Mouse (Mus musculus): ENCODE data around the gene Zbtb46. TPM values are rescaled to one million over a fixed set of nuclear protein-coding genes. Genes with fewer than 3 reads are reported as not detected.

The Zbtb46 gene
- polyA plus RNA-seq, 1 experiment from 2014 or later: 19.1 TPM

- Histone ChIP-seq H3K36me3 (ENCODE audit: control insufficient read depth, insufficient read depth, low read length) (peaks cover 33% of the 10 kb centered on the region), H3K27ac (ENCODE audit: low read depth, low read length) (no peak overlapping the region), H3K4me2 (ENCODE audit: low read length) (no peak overlapping the region), H3K4me3 (ENCODE audit: low read length) (no peak overlapping the region), H3K9me3 (ENCODE audit: control insufficient read depth, low read length) (no peaks in the 10 kb centered on the region), H3K27me3 (replicated peaks; ENCODE audit: control insufficient read depth, insufficient read depth, low read length) (no peaks in the 10 kb centered on the region), H3K9ac (ENCODE audit: low read depth, low read length) (no peak overlapping the region), H3K4me1 (ENCODE audit: control insufficient read depth, insufficient read depth, low read depth, low read length) (peaks cover 7% of the 10 kb centered on the region; the same call in 1 of the 2 replicates)
- 85% methylated on average over 6 of the region's 6 CpGs for WGBS
- no peak for ATAC-seq
Measured at GRCm38 (mm10) chr2:181381631-181382306, 77.5 kb downstream of the Zbtb46 start.

GRCm38 (mm10) chr2:181381107-181381506, 78.1 kb downstream of the Zbtb46 start:
- no peak overlapping the region for H3K9ac ChIP-seq (ENCODE audit: low read depth, low read length)
- H3K36me3 ChIP-seq (ENCODE audit: control insufficient read depth, insufficient read depth, low read length): peaks cover 33% of the 10 kb centered on the region
- ATAC-seq: no peak
- peaks cover 7% of the 10 kb centered on the region; the same call in 1 of the 2 replicates for H3K4me1 ChIP-seq (ENCODE audit: control insufficient read depth, insufficient read depth, low read depth, low read length)
- no peak overlapping the region for H3K27ac ChIP-seq (ENCODE audit: low read depth, low read length)
- WGBS: 90% methylated on average over 5 of the region's 5 CpGs
- no peaks in the 10 kb centered on the region for H3K27me3 ChIP-seq (replicated peaks; ENCODE audit: control insufficient read depth, insufficient read depth, low read length)
- H3K9me3 ChIP-seq (ENCODE audit: control insufficient read depth, low read length): no peaks in the 10 kb centered on the region
- no peak overlapping the region for H3K4me3 ChIP-seq (ENCODE audit: low read length)
- H3K4me2 ChIP-seq (ENCODE audit: low read length): no peak overlapping the region

DNA sequence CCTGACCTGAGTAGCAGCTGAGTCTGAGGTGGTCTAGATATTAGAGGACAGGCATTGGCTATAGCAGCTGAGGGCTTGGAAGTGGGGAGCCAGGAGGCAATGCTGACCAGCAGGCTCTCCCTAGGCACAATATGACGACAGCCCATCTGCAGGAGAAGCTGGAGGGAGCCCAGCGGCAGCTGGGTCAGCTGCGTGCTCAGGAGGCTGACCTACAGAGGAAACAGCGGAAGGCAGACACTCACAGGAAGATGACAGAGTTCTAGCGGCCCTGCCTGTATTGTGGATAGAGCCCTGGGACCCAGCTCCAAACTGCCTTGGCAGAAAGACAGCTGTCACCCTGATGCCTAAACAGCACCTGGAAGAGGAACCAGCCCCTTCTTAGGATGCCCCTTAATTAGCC, 79.0 kb downstream of the Zbtb46 start:
- Histone ChIP-seq H3K27me3 (replicated peaks; ENCODE audit: control insufficient read depth, insufficient read depth, low read length) (no peaks in the 10 kb centered on the region), H3K4me1 (ENCODE audit: control insufficient read depth, insufficient read depth, low read depth, low read length) (peaks cover 5% of the 10 kb centered on the region; the same call in 1 of the 2 replicates), H3K36me3 (ENCODE audit: control insufficient read depth, insufficient read depth, low read length) (peaks cover 33% of the 10 kb centered on the region), H3K4me3 (ENCODE audit: low read length) (no peak overlapping the region), H3K9ac (ENCODE audit: low read depth, low read length) (no peak overlapping the region), H3K9me3 (ENCODE audit: control insufficient read depth, low read length) (no peaks in the 10 kb centered on the region), H3K4me2 (ENCODE audit: low read length) (no peak overlapping the region), H3K27ac (ENCODE audit: low read depth, low read length) (no peak overlapping the region)
- ATAC-seq: no peak
- WGBS: 83% methylated on average over 5 of the region's 5 CpGs

DNA sequence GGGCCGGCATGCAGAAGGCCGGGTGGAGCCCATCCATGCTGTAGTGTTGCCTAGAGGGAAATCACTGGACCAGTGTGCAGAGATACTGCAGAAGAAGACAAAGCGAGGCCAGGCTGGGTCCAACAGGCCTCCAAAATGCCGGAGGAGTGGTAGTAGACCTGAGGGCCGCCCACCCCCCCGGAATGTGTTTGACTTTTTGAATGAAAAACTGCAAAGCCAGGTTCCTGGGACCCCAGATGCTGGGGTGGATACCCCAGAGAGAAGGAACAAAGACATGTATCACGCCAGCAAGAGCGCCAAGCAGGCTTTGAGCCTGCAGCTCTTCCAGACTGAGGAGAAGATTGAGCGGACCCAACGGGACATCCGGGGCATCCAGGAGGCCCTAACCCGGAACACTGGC, 79.4 kb downstream of the Zbtb46 start, which contains the start of gene Lime1:
Gene Lime1, plus strand, starts transcription at position 301 of the 400 bp plus-strand sequence.
- Histone ChIP-seq H3K4me3 (ENCODE audit: low read length) (no peak within 1 kb of the TSS), H3K9ac (ENCODE audit: low read depth, low read length) (no peak within 1 kb of the TSS), H3K36me3 (ENCODE audit: control insufficient read depth, insufficient read depth, low read length) (peaks cover 33% of the 10 kb centered on the region), H3K9me3 (ENCODE audit: control insufficient read depth, low read length) (no peaks in the 10 kb centered on the region), H3K4me1 (ENCODE audit: control insufficient read depth, insufficient read depth, low read depth, low read length) (peaks cover under 1% of the 10 kb centered on the region; the same call in 1 of the 2 replicates), H3K27ac (ENCODE audit: low read depth, low read length) (no peak within 1 kb of the TSS), H3K27me3 (replicated peaks; ENCODE audit: control insufficient read depth, insufficient read depth, low read length) (no peaks in the 10 kb centered on the region), H3K4me2 (ENCODE audit: low read length) (no peak within 1 kb of the TSS)
- no peak for ATAC-seq
- 95% methylated on average over 12 of the region's 12 CpGs for WGBS

- Histone ChIP-seq H3K4me3 (ENCODE audit: low read length) (no peak overlapping the region), H3K9ac (ENCODE audit: low read depth, low read length) (no peak overlapping the region), H3K9me3 (ENCODE audit: control insufficient read depth, low read length) (no peaks in the 10 kb centered on the region), H3K4me2 (ENCODE audit: low read length) (no peak overlapping the region), H3K36me3 (ENCODE audit: control insufficient read depth, insufficient read depth, low read length) (peaks cover 33% of the 10 kb centered on the region), H3K27ac (ENCODE audit: low read depth, low read length) (no peak overlapping the region), H3K27me3 (replicated peaks; ENCODE audit: control insufficient read depth, insufficient read depth, low read length) (no peaks in the 10 kb centered on the region), H3K4me1 (ENCODE audit: control insufficient read depth, insufficient read depth, low read depth, low read length) (no peaks in the 10 kb centered on the region)
- WGBS: 93% methylated on average over 5 of the region's 5 CpGs
- no peak for ATAC-seq
Measured at GRCm38 (mm10) chr2:181378701-181379100, 80.5 kb downstream of the Zbtb46 start.

DNA sequence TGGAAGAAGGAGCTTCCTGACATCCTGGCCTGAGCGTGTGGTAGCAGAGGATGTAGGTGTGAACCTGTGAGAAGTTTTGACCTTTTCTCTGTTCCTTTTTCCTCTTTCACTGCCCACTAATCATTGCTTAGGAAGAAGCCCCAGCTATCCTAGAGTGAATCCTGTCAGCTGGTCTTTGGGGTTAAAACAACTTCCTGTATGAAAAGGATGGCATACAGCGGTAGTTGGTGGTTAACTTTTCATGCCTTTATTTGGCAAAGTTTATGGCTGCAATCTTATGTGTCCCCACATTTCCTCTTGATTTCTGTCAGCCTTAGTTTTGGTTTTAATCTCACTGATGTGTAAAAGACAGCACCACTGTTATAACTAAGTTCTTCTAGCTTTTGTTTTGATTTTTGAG, 82.0 kb downstream of the Zbtb46 start:
- Histone ChIP-seq H3K27me3 (replicated peaks; ENCODE audit: control insufficient read depth, insufficient read depth, low read length) (no peaks in the 10 kb centered on the region), H3K9me3 (ENCODE audit: control insufficient read depth, low read length) (no peaks in the 10 kb centered on the region), H3K9ac (ENCODE audit: low read depth, low read length) (no peak overlapping the region), H3K27ac (ENCODE audit: low read depth, low read length) (no peak overlapping the region), H3K4me3 (ENCODE audit: low read length) (no peak overlapping the region), H3K36me3 (ENCODE audit: control insufficient read depth, insufficient read depth, low read length) (peaks cover 22% of the 10 kb centered on the region), H3K4me2 (ENCODE audit: low read length) (no peak overlapping the region), H3K4me1 (ENCODE audit: control insufficient read depth, insufficient read depth, low read depth, low read length) (no peaks in the 10 kb centered on the region)
- 91% methylated on average over 2 of the region's 2 CpGs for WGBS
- no peak for ATAC-seq

- Histone ChIP-seq H3K4me2 (ENCODE audit: low read length) (no peak overlapping the region), H3K4me1 (ENCODE audit: control insufficient read depth, insufficient read depth, low read depth, low read length) (no peaks in the 10 kb centered on the region), H3K27ac (ENCODE audit: low read depth, low read length) (no peak overlapping the region), H3K27me3 (replicated peaks; ENCODE audit: control insufficient read depth, insufficient read depth, low read length) (no peaks in the 10 kb centered on the region), H3K9ac (ENCODE audit: low read depth, low read length) (no peak overlapping the region), H3K36me3 (ENCODE audit: control insufficient read depth, insufficient read depth, low read length) (peaks cover 20% of the 10 kb centered on the region), H3K9me3 (ENCODE audit: control insufficient read depth, low read length) (no peaks in the 10 kb centered on the region), H3K4me3 (ENCODE audit: low read length) (no peak overlapping the region)
- no peak for ATAC-seq
- WGBS: 96% methylated on average over 2 of the region's 2 CpGs
Measured at GRCm38 (mm10) chr2:181375787-181376186, 83.4 kb downstream of the Zbtb46 start.

- H3K9me3 ChIP-seq (ENCODE audit: control insufficient read depth, low read length): no peaks in the 10 kb centered on the region
- H3K4me2 ChIP-seq (ENCODE audit: low read length): no peak overlapping the region
- no peaks in the 10 kb centered on the region for H3K27me3 ChIP-seq (replicated peaks; ENCODE audit: control insufficient read depth, insufficient read depth, low read length)
- H3K9ac ChIP-seq (ENCODE audit: low read depth, low read length): no peak overlapping the region
- peaks cover 21% of the 10 kb centered on the region for H3K4me1 ChIP-seq (ENCODE audit: control insufficient read depth, insufficient read depth, low read depth, low read length)
- 0 out of 2 replicates have a peak, but pooled peaks cover 4% of the 10 kb centered on the region for H3K36me3 ChIP-seq (ENCODE audit: control insufficient read depth, insufficient read depth, low read length)
- no peak overlapping the region for H3K27ac ChIP-seq (ENCODE audit: low read depth, low read length)
- WGBS: 98% methylated on average over 5 of the region's 5 CpGs
- no peak for ATAC-seq
- H3K4me3 ChIP-seq (ENCODE audit: low read length): no peak overlapping the region
Measured at GRCm38 (mm10) chr2:181370001-181370400, 89.2 kb downstream of the Zbtb46 start.

GRCm38 (mm10) chr2:181365655-181366075, 93.6 kb downstream of the Zbtb46 start:
- Histone ChIP-seq H3K4me3 (ENCODE audit: low read length) (peak overlapping the region; percentile 52), H3K27ac (ENCODE audit: low read depth, low read length) (peak overlapping the region; percentile 92), H3K9me3 (ENCODE audit: control insufficient read depth, low read length) (no peaks in the 10 kb centered on the region), H3K27me3 (replicated peaks; ENCODE audit: control insufficient read depth, insufficient read depth, low read length) (no peaks in the 10 kb centered on the region), H3K36me3 (ENCODE audit: control insufficient read depth, insufficient read depth, low read length) (peaks cover 10% of the 10 kb centered on the region), H3K9ac (ENCODE audit: low read depth, low read length) (peak overlapping the region; percentile 78), H3K4me1 (ENCODE audit: control insufficient read depth, insufficient read depth, low read depth, low read length) (peaks cover 29% of the 10 kb centered on the region), H3K4me2 (ENCODE audit: low read length) (peak overlapping the region; percentile 69)
- WGBS: under 1% methylated on average over 20 of the region's 20 CpGs
- ATAC-seq: peak; percentile 66
